ENCODE assay signal across 9 mouse cellular contexts in the genomic region with DNA sequence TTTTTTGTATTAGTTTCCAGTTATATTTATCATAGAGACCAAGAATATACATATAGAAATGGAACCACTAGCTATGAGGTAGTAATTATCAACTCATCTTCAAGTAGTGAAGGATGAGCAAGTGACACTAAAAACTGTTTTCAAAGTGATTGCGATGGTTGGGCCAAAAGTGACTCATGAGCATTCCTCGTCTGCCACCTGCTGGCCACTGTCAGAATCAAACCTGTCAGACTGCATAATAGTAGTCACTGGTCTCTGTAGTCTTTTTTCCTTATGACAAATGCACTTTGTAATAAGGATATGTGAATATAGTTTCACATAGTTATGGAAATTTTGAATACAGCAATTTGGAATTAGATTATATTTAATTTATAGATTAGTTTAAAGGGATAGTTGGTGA. TPM values are rescaled to one million over a fixed set of nuclear protein-coding genes. Genes with fewer than 3 reads are reported as not detected.
DNase-seq lines count a peak whose midpoint lies in the region; ATAC-seq lines count a peak whose summit lies in the region.
"Had no signal": no experiment of that assay in that cellular context is flagged by ENCODE, and none has a peak within 500 bp of the region (broad histone marks: within the 10 kb centered on the region; RNA-seq: fewer than 3 reads in every experiment).

No protein-coding gene starts in this region.

- H3K9me3 ChIP-seq in kidney, embryonic 15.5 days (replicated peaks): no peaks in the 10 kb centered on the region
- no peaks in the 10 kb centered on the region for H3K9me3 ChIP-seq in embryonic facial prominence, embryonic 14.5 days (ENCODE audit: control insufficient read depth, low read length)

- no peak overlapping the region for H3K4me2 ChIP-seq in kidney, embryonic 15.5 days
- no peak overlapping the region for H3K4me2 ChIP-seq in embryonic facial prominence, embryonic 14.5 days (ENCODE audit: low read depth, low read length)

- no peak overlapping the region for H3K27ac ChIP-seq in kidney, embryonic 15.5 days
- H3K27ac ChIP-seq in embryonic facial prominence, embryonic 14.5 days (replicated peaks; ENCODE audit: low read depth, low read length): no peak overlapping the region

- 2% methylated on average over 2 of the region's 2 CpGs for WGBS in kidney, embryonic 15.5 days
- 1% methylated on average over 2 of the region's 2 CpGs for WGBS in embryonic facial prominence, embryonic 14.5 days

- no peak overlapping the region for H3K4me3 ChIP-seq in kidney, embryonic 15.5 days (replicated peaks)
- H3K4me3 ChIP-seq in embryonic facial prominence, embryonic 14.5 days (ENCODE audit: low read depth, low read length): no peak overlapping the region

- DNase-seq in kidney, adult 11 months: peak; percentile 13
- peak; percentile 30 for DNase-seq in adrenal gland, adult 8-10 months
- DNase-seq in embryonic facial prominence, embryonic 14.5 days (ENCODE audit: low spot score): peak; percentile 79
- DNase-seq in heart, postnatal 36 days: peak; percentile 63 to 81
- DNase-seq in layer of hippocampus, adult 9-10 months (ENCODE audit: low spot score): peak; percentile 44
- DNase-seq in right cerebral cortex, postnatal 4 days: peak; percentile 77

- intact Hi-C loops in heart, postnatal 36 days (cut with DNase I): loop anchor here (2.0 to 5.0 kb wide), 3 partner anchors 122 to 307 kb away; a partner anchor contains a TSS

- H3K9ac ChIP-seq in kidney, embryonic 15.5 days: no peak overlapping the region
- H3K9ac ChIP-seq in embryonic facial prominence, embryonic 14.5 days (ENCODE audit: low read depth, low read length): no peak overlapping the region

- H3K27me3 ChIP-seq in kidney, embryonic 15.5 days: peaks cover 24% of the 10 kb centered on the region
- H3K27me3 ChIP-seq in embryonic facial prominence, embryonic 14.5 days (replicated peaks; ENCODE audit: control insufficient read depth, insufficient read depth, low read length): peaks cover 15% of the 10 kb centered on the region; the same call in 1 of the 2 replicates

- no peak for ATAC-seq in kidney, embryonic 15.5 days (replicated peaks; ENCODE audit: low FRiP score)
- 0 out of 2 replicates have a peak, but pooled peaks have one; percentile 67 for ATAC-seq in embryonic facial prominence, embryonic 14.5 days (ENCODE audit: low read depth)
- ATAC-seq in megakaryocyte, adult 5-6 weeks (ENCODE audit: poor library complexity, severe bottlenecking): peak; percentile 100

- H3K4me1 ChIP-seq in kidney, embryonic 15.5 days: no peaks in the 10 kb centered on the region
- no peaks in the 10 kb centered on the region for H3K4me1 ChIP-seq in embryonic facial prominence, embryonic 14.5 days (ENCODE audit: control insufficient read depth, insufficient read depth, low read length)

- no peaks in the 10 kb centered on the region for H3K36me3 ChIP-seq in kidney, embryonic 15.5 days
- no peaks in the 10 kb centered on the region for H3K36me3 ChIP-seq in embryonic facial prominence, embryonic 14.5 days (ENCODE audit: control insufficient read depth, insufficient read depth, low read length)

RNA-seq across cellular contexts. Expression of a gene that starts 5.3 kb away (rescaled TPM):
- not detected in 2 replicates for polyA plus RNA-seq in kidney, embryonic 15.5 days (2015; fragmentation: Nextera tagmentation; extraction: Ambion mirVana)
- total RNA-seq in adrenal gland, adult 8-10 months (2022): 1 to 10 TPM in 1 of 4 experiments, under 1 TPM in 3; 0.22 to 1.1 (median 0.62) TPM
- polyA plus RNA-seq in embryonic facial prominence, embryonic 14.5 days (2014; fragmentation: Nextera tagmentation; extraction: Ambion mirVana): 0.18 TPM in 1 of 2 replicates, not detected in the other
- not detected for total RNA-seq in heart, postnatal 36 days (2021)
- total RNA-seq in megakaryocyte, adult 5-6 weeks (2015): 12.9 and 38.9 TPM in 2 replicates
- 19.7 and 51.7 TPM in 2 replicates for total RNA-seq in megakaryocyte, adult 5-6 weeks (2017)
- polyA plus RNA-seq: lung, embryonic 16.5 days had no signal

RNA-seq across cellular contexts. Expression of a gene that starts 17.9 kb away (rescaled TPM):
- polyA plus RNA-seq in kidney, embryonic 15.5 days (2015; fragmentation: Nextera tagmentation; extraction: Ambion mirVana): 0.65 and 0.77 TPM in 2 replicates
- total RNA-seq in adrenal gland, adult 8-10 months (2022): 1 to 10 TPM in 1 of 4 experiments, under 1 TPM in 3; 0.49 to 2.1 (median 0.67) TPM
- polyA plus RNA-seq in embryonic facial prominence, embryonic 14.5 days (2014; fragmentation: Nextera tagmentation; extraction: Ambion mirVana): 1.3 TPM in 2 replicates
- total RNA-seq in heart, postnatal 36 days (2021): under 1 TPM; 0.30 to 0.50 TPM
- 0.36 TPM in 1 of 2 replicates, not detected in the other for total RNA-seq in megakaryocyte, adult 5-6 weeks (2015)
- 0.16 and 0.70 TPM in 2 replicates for total RNA-seq in megakaryocyte, adult 5-6 weeks (2017)

RNA-seq across cellular contexts. Expression of a gene that starts 21.9 kb away (rescaled TPM):
- 47.1 and 61.2 TPM in 2 replicates for polyA plus RNA-seq in kidney, embryonic 15.5 days (2015; fragmentation: Nextera tagmentation; extraction: Ambion mirVana)
- 10 to 100 TPM; 15.7 to 20.5 (median 18.5) TPM for total RNA-seq in adrenal gland, adult 8-10 months (2022)
- 43.1 and 47.7 TPM in 2 replicates for polyA plus RNA-seq in embryonic facial prominence, embryonic 14.5 days (2014; fragmentation: Nextera tagmentation; extraction: Ambion mirVana)
- 10 to 100 TPM in 1 of 2 experiments, 1 to 10 TPM in 1; 9.5 to 10.0 TPM for total RNA-seq in heart, postnatal 36 days (2021)
- 3.3 and 4.4 TPM in 2 replicates for total RNA-seq in megakaryocyte, adult 5-6 weeks (2015)
- total RNA-seq in megakaryocyte, adult 5-6 weeks (2017): 3.2 and 9.7 TPM in 2 replicates

Comparison
In these comparisons a context has a peak if more than half of its experiments do, and no peak if none do; other contexts are left out.
1. DNase-seq: peak in every context shown above with its lines; median percentile 79 in embryonic facial prominence, embryonic 14.5 days; 77 in right cerebral cortex, postnatal 4 days; 72 in heart, postnatal 36 days; 44 in layer of hippocampus, adult 9-10 months; 30 in adrenal gland, adult 8-10 months; 13 in kidney, adult 11 months.
2. RNA of a gene that starts 5.3 kb away (total RNA-seq): 12.9 to 51.7 TPM in megakaryocyte, adult 5-6 weeks; 0.22 to 1.1 TPM in adrenal gland, adult 8-10 months and not detected in heart, postnatal 36 days; every median in the first group is over 4 times any median in the second.